Mouse (Mus musculus) liver, adult 2 months (tissue): ENCODE measurements around the gene Zbp1. TPM values are rescaled to one million over a fixed set of nuclear protein-coding genes. Genes with fewer than 3 reads are reported as not detected.
A peak's percentile ranks its signal among the peaks of the same experiment; 100 is the strongest.

Experiments used
- DNase-seq: peaks from one replicate; pipeline ENCODE4 v3.0.0-alpha.2; 2011; ENCODE audit warnings: low read depth, low spot score; ENCODE audit errors: extremely low read depth
- H3K27ac ChIP-seq: fragments of 200-500 bp; replicated peaks from 2 replicates; pipeline ENCODE4 v1.5.1; 2012; ENCODE audit warnings: low read depth, mild to moderate bottlenecking, control low read depth, inconsistent platforms, low read length; ENCODE audit not compliant: insufficient read depth
- H3K27me3 ChIP-seq: fragments of 200-500 bp; 2 replicates; pipeline ENCODE4 v1.6.1; 2012; ENCODE audit warnings: mild to moderate bottlenecking, moderate library complexity, low read length, inconsistent platforms; ENCODE audit not compliant: control insufficient read depth, insufficient read depth
- H3K36me3 ChIP-seq: fragments of 200-500 bp; 2 replicates; pipeline ENCODE4 v1.6.1; 2012; ENCODE audit warnings: low read length, inconsistent platforms; ENCODE audit not compliant: control insufficient read depth, insufficient read depth
- H3K4me1 ChIP-seq: fragments of 200-500 bp; 2 replicates; pipeline ENCODE4 v1.6.1; 2011; ENCODE audit warnings: low read length; ENCODE audit not compliant: control insufficient read depth, insufficient read depth
- H3K4me3 ChIP-seq: fragments of 200-500 bp; 2 replicates; pipeline ENCODE4 v1.5.1; 2011; ENCODE audit warnings: low read depth, mild to moderate bottlenecking, control low read depth, low read length, moderate library complexity; ENCODE audit not compliant: insufficient read depth
- H3K79me2 ChIP-seq: fragments of 200-500 bp; 2 replicates; pipeline ENCODE4 v1.6.1; 2012; ENCODE audit warnings: inconsistent platforms, mild to moderate bottlenecking, low read length, moderate library complexity; ENCODE audit not compliant: control insufficient read depth, insufficient read depth
- H3K9ac ChIP-seq: fragments of 200-500 bp; 2 replicates; pipeline ENCODE4 v1.6.1; 2012; ENCODE audit warnings: low read depth, mild to moderate bottlenecking, control low read depth, inconsistent platforms, low read length
- CTCF ChIP-seq: fragments of 200-500 bp; IDR thresholded peaks from 2 replicates; pipeline ENCODE4 v1.5.1; 2011; ENCODE audit warnings: low read depth, low read length, control low read depth
- POLR2A ChIP-seq: fragments of 200-500 bp; IDR thresholded peaks from 2 replicates; pipeline ENCODE4 v1.6.1; 2011; ENCODE audit warnings: low read length, control low read depth; ENCODE audit not compliant: insufficient read depth; ENCODE audit errors: extremely low read depth
- WGBS: fragments of 180-500 bp; shearing (Covaris S2); methylation state at CpG from one replicate; pipeline ENCODE4 v1.1.7; 2018; 5-methylcytosine and 5-hydroxymethylcytosine counted together
- polyA plus RNA-seq: library from polyadenylated mRNA; depleted of rRNA; stranded (reverse); fragments of >200 nt; gene quantifications from 2 replicates; pipeline ENCODE4 v1.2.3, GENCODE M21; 2012
- total RNA-seq: library from RNA; depleted of rRNA; stranded (reverse); fragments of >200 nt; gene quantifications from 2 replicates; pipeline ENCODE4 v1.2.3, GENCODE M21; 2014

Gene Zbp1
- total and polyA plus RNA-seq, 2 experiments: 10.8 to 13.2 TPM

- no peak for TF ChIP-seq POLR2A
- TF ChIP-seq CTCF: no peak
- no peak for DNase-seq
- H3K27ac ChIP-seq: no peak overlapping the region
- no peak overlapping the region for H3K9ac ChIP-seq
- 94% methylated on average over 10 of the region's 10 CpGs for WGBS
- no peaks in the 10 kb centered on the region for H3K79me2 ChIP-seq
- peaks cover 7% of the 10 kb centered on the region for H3K4me1 ChIP-seq
- H3K27me3 ChIP-seq: no peaks in the 10 kb centered on the region
- H3K4me3 ChIP-seq: no peak overlapping the region
- no peaks in the 10 kb centered on the region for H3K36me3 ChIP-seq
Observed at GRCm38 (mm10) chr2:173164946-173165345, 53.8 kb downstream of the Zbp1 start.

- H3K27ac ChIP-seq: no peak overlapping the region
- no peak for DNase-seq
- 44% methylated on average over 2 of the region's 2 CpGs for WGBS
Observed at GRCm38 (mm10) chr2:173164358-173164757, 54.4 kb downstream of the Zbp1 start.

GRCm38 (mm10) chr2:173163380-173163779 lies 55.3 kb downstream of the Zbp1 start:
- Histone ChIP-seq H3K79me2 (no peaks in the 10 kb centered on the region), H3K27me3 (no peaks in the 10 kb centered on the region), H3K9ac (no peak overlapping the region), H3K27ac (no peak overlapping the region), H3K4me1 (0 out of 2 replicates have a peak, but pooled peaks cover 1% of the 10 kb centered on the region), H3K36me3 (no peaks in the 10 kb centered on the region), H3K4me3 (no peak overlapping the region)
- DNase-seq: no peak
- 48% methylated on average over 8 of the region's 8 CpGs for WGBS
- TF ChIP-seq POLR2A (no peak), CTCF (no peak)

More at GRCm38 (mm10) chr2:173164358-173164757, 54.4 kb downstream of the Zbp1 start:
- Histone ChIP-seq H3K9ac (no peak overlapping the region), H3K36me3 (no peaks in the 10 kb centered on the region), H3K79me2 (no peaks in the 10 kb centered on the region), H3K27me3 (no peaks in the 10 kb centered on the region), H3K4me1 (0 out of 2 replicates have a peak, but pooled peaks cover 1% of the 10 kb centered on the region), H3K4me3 (no peak overlapping the region)
- TF ChIP-seq CTCF (peak; percentile 76), POLR2A (no peak)

- 0 out of 2 replicates have a peak overlapping the region, but pooled peaks have one; percentile 2 for H3K9ac ChIP-seq
- H3K27ac ChIP-seq: peak overlapping the region; percentile 25
- peak; percentile 48 for TF ChIP-seq POLR2A
- peak; percentile 68 for TF ChIP-seq CTCF
- H3K4me1 ChIP-seq: 0 out of 2 replicates have a peak, but pooled peaks cover 1% of the 10 kb centered on the region
- WGBS: 14% methylated on average over 24 of the region's 24 CpGs
- no peak overlapping the region for H3K4me3 ChIP-seq
- H3K79me2 ChIP-seq: no peaks in the 10 kb centered on the region
- no peaks in the 10 kb centered on the region for H3K27me3 ChIP-seq
- H3K36me3 ChIP-seq: peaks cover 22% of the 10 kb centered on the region
- DNase-seq: peak; percentile 95
Observed at GRCm38 (mm10) chr2:173159354-173160311, 59.1 kb downstream of the Zbp1 start.

GRCm38 (mm10) chr2:173158390-173159055 lies 60.2 kb downstream of the Zbp1 start:
- peak; percentile 82 for DNase-seq
- Histone ChIP-seq H3K27ac (peak overlapping the region; percentile 54), H3K4me1 (0 out of 2 replicates have a peak, but pooled peaks cover 1% of the 10 kb centered on the region), H3K9ac (peak overlapping the region; percentile 39), H3K79me2 (no peaks in the 10 kb centered on the region; the same call in 1 of the 2 replicates), H3K4me3 (peak overlapping the region; percentile 51), H3K27me3 (no peaks in the 10 kb centered on the region), H3K36me3 (peaks cover 31% of the 10 kb centered on the region)
- TF ChIP-seq CTCF (peak; percentile 13; the same call in 1 of the 2 replicates), POLR2A (no peak)
- 45% methylated on average over 19 of the region's 19 CpGs for WGBS
